Mouse (Mus musculus): Measurements from ENCODE around the gene Olfr686. TPM values are rescaled to one million over a fixed set of nuclear protein-coding genes. Genes with fewer than 3 reads are reported as not detected.

The Olfr686 gene
- polyA plus RNA-seq, 1 experiment = not detected

DNA sequence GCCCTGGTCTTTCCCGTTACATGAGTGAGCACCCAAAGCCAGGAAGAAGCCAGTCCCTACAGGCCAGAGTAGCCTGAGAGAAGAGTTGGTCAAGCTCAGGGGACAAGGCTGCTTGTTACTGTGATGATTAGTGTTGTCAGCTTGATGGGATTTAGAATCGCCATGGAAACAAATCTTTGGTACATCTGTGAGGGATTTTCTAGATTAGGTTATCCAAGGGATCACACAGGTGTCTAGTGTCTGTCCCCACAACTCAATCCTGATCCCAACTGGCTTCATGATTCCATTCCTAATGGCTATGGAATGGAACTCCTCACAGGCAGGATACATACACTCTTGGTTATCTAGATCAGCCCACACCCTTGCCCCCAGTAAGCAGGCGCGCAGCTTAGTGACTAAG is 11.0 kb upstream of the Olfr686 start:
- H3K27ac ChIP-seq (ENCODE audit: control insufficient read depth, insufficient read depth, low read depth, low read length) = no peak overlapping the region
- H3K4me1 ChIP-seq (ENCODE audit: control insufficient read depth, insufficient read depth, low read length) = peaks cover 8% of the 10 kb centered on the region
- H3K27me3 ChIP-seq (ENCODE audit: control insufficient read depth, insufficient read depth, low read length) = no peaks in the 10 kb centered on the region
- TF ChIP-seq POLR2A (IDR thresholded peaks at IDR 0.05; ENCODE audit: control insufficient read depth, low read depth, low read length) (no peak), CTCF (IDR thresholded peaks at IDR 0.05; ENCODE audit: control insufficient read depth, insufficient read depth, insufficient replicate concordance, low read depth, low read length) (no peak)
- H3K36me3 ChIP-seq (ENCODE audit: control insufficient read depth, insufficient read depth, low read length) = no peaks in the 10 kb centered on the region
- no peak overlapping the region for H3K4me3 ChIP-seq (ENCODE audit: control insufficient read depth, low read depth, low read length)

DNA sequence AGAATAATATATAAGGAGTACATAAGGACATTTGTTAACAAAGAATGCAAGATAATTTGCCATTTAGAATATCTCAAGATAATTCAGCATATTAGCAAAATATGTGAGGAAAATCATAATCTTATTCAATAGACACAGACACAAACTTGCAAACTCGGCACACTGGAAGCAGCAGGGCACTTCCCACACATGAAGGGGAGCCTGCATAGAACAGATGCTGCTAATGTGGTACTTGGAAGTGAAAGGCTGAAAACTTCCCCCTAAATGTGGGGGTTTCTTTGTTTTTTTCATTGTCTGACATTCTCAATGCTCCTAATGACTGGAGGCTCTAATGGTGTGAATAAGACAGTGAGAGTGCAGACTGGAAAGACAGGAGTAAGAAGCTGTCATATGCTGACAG is 7.5 kb upstream of the Olfr686 start:
- H3K4me1 ChIP-seq (ENCODE audit: control insufficient read depth, insufficient read depth, low read length) = peaks cover 2% of the 10 kb centered on the region
- H3K4me3 ChIP-seq (ENCODE audit: control insufficient read depth, low read depth, low read length) = no peak overlapping the region
- H3K27me3 ChIP-seq (ENCODE audit: control insufficient read depth, insufficient read depth, low read length) = no peaks in the 10 kb centered on the region
- no peaks in the 10 kb centered on the region for H3K36me3 ChIP-seq (ENCODE audit: control insufficient read depth, insufficient read depth, low read length)
- no peak overlapping the region for H3K27ac ChIP-seq (ENCODE audit: control insufficient read depth, insufficient read depth, low read depth, low read length)
- TF ChIP-seq CTCF (IDR thresholded peaks at IDR 0.05; ENCODE audit: control insufficient read depth, insufficient read depth, insufficient replicate concordance, low read depth, low read length) = no peak
- TF ChIP-seq POLR2A (IDR thresholded peaks at IDR 0.05; ENCODE audit: control insufficient read depth, low read depth, low read length) = no peak

DNA sequence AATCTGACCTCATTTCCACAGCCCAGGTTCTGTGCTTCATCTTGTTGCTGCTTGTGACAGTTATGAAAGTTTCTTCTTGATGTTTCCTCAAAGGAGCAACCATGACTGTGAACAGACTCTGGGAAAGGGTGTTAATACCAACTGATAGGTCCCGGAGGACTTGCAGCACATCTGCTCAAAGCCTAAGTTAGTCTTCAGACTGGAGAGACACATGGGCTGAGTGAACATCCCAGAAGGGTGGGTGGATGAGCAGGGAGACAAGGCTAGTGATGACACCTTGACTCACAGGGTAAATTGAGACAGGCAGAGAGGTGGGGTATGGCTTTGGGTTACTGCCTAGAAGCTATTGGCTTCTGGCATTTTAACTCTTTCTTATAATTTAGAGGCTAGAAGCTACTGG is 21.4 kb downstream of the Olfr686 start, which contains the start of gene Olfr685:
Gene Olfr685, minus strand, starts transcription at position 101 of the 400 bp plus-strand sequence.
- H3K4me3 ChIP-seq (ENCODE audit: control insufficient read depth, low read depth, low read length) = no peak within 1 kb of the TSS
- no peaks in the 10 kb centered on the region for H3K4me1 ChIP-seq (ENCODE audit: control insufficient read depth, insufficient read depth, low read length)
- no peaks in the 10 kb centered on the region for H3K36me3 ChIP-seq (ENCODE audit: control insufficient read depth, insufficient read depth, low read length)
- no peaks in the 10 kb centered on the region for H3K27me3 ChIP-seq (ENCODE audit: control insufficient read depth, insufficient read depth, low read length)
- no peak within 1 kb of the TSS for H3K27ac ChIP-seq (ENCODE audit: control insufficient read depth, insufficient read depth, low read depth, low read length)
- no peak for TF ChIP-seq POLR2A (IDR thresholded peaks at IDR 0.05; ENCODE audit: control insufficient read depth, low read depth, low read length)
- TF ChIP-seq CTCF (IDR thresholded peaks at IDR 0.05; ENCODE audit: control insufficient read depth, insufficient read depth, insufficient replicate concordance, low read depth, low read length) = no peak

DNA sequence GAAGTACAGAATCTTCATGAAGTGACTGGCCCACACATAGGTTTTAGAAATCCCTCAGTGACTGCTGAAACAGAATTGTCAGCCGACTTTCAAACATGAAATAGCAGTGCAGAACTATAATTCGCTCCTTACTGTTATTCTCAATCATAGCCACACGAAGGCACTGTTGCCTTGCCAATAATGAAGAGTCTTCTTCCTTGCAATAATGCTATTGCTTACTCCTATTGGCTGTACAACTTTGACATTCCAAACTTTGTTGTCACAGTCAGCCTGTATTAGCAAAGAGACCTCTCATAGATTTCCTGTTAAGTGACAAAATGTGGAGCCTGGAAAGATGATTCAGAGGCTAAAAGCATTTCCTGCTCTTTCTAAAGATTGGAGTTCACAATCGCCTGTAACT is 36.5 kb downstream of the Olfr686 start:
- Histone ChIP-seq H3K36me3 (ENCODE audit: control insufficient read depth, insufficient read depth, low read length) (no peaks in the 10 kb centered on the region), H3K4me3 (ENCODE audit: control insufficient read depth, low read depth, low read length) (no peak overlapping the region), H3K27me3 (ENCODE audit: control insufficient read depth, insufficient read depth, low read length) (no peaks in the 10 kb centered on the region), H3K27ac (ENCODE audit: control insufficient read depth, insufficient read depth, low read depth, low read length) (no peak overlapping the region), H3K4me1 (ENCODE audit: control insufficient read depth, insufficient read depth, low read length) (no peaks in the 10 kb centered on the region)
- TF ChIP-seq POLR2A (IDR thresholded peaks at IDR 0.05; ENCODE audit: control insufficient read depth, low read depth, low read length) (no peak), CTCF (IDR thresholded peaks at IDR 0.05; ENCODE audit: control insufficient read depth, insufficient read depth, insufficient replicate concordance, low read depth, low read length) (no peak)

DNA sequence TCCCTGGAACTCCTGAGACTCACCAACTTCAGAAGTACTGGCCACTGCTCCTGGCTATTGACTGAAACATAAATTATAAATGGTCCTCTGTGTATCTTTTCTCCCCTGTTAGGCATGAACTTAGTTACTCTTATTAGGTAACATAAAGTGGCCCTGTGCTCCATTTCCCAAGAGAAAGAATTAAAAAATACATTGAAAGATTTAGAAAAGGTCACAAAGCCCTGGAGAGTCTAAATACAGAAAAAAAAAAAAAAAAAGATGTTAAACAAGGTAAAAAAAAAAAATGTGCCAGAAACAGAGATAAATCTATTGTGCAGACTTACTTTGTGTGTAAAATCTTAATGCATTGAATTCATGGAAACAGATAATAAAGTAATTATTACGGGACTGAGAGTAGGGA is 43.7 kb downstream of the Olfr686 start, which contains the start of gene Olfr684:
Gene Olfr684, minus strand, starts transcription at position 101 of the 400 bp plus-strand sequence.
- no peaks in the 10 kb centered on the region for H3K36me3 ChIP-seq (ENCODE audit: control insufficient read depth, insufficient read depth, low read length)
- no peak within 1 kb of the TSS for H3K27ac ChIP-seq (ENCODE audit: control insufficient read depth, insufficient read depth, low read depth, low read length)
- TF ChIP-seq POLR2A (IDR thresholded peaks at IDR 0.05; ENCODE audit: control insufficient read depth, low read depth, low read length) (no peak), CTCF (IDR thresholded peaks at IDR 0.05; ENCODE audit: control insufficient read depth, insufficient read depth, insufficient replicate concordance, low read depth, low read length) (no peak)

More for the DNA sequence above, 43.7 kb downstream of the Olfr686 start, which contains the start of gene Olfr684:
- no peaks in the 10 kb centered on the region for H3K27me3 ChIP-seq (ENCODE audit: control insufficient read depth, insufficient read depth, low read length)
- no peak within 1 kb of the TSS for H3K4me3 ChIP-seq (ENCODE audit: control insufficient read depth, low read depth, low read length)
- no peaks in the 10 kb centered on the region for H3K4me1 ChIP-seq (ENCODE audit: control insufficient read depth, insufficient read depth, low read length)

Other genes starting within 250 kb of the Olfr686 start
- not detected in 2 replicates for gene Olfr670, start 244.9 kb downstream of the Olfr686 start, polyA plus RNA-seq (2012; rRNA removed)
- not detected in 2 replicates for gene Olfr671, start 228.4 kb downstream of the Olfr686 start, polyA plus RNA-seq (2012; rRNA removed)
- gene Olfr672, start 205.5 kb downstream of the Olfr686 start, polyA plus RNA-seq (2012; rRNA removed) = not detected in 2 replicates
- gene Olfr675, start 179.0 kb downstream of the Olfr686 start, polyA plus RNA-seq (2012; rRNA removed) = not detected in 2 replicates
- gene Olfr676, start 174.8 kb downstream of the Olfr686 start, polyA plus RNA-seq (2012; rRNA removed) = not detected in 2 replicates
- gene Olfr677, start 156.1 kb downstream of the Olfr686 start, polyA plus RNA-seq (2012; rRNA removed) = not detected in 2 replicates
- not detected in 2 replicates for gene Olfr678, start 143.0 kb downstream of the Olfr686 start, polyA plus RNA-seq (2012; rRNA removed)
- gene Olfr679, start 126.3 kb downstream of the Olfr686 start, polyA plus RNA-seq (2012; rRNA removed) = not detected in 2 replicates
- not detected in 2 replicates for gene Olfr680-ps1, start 114.7 kb downstream of the Olfr686 start, polyA plus RNA-seq (2012; rRNA removed)
- not detected in 2 replicates for gene Olfr681, start 90.6 kb downstream of the Olfr686 start, polyA plus RNA-seq (2012; rRNA removed)
- gene Olfr683, start 60.5 kb downstream of the Olfr686 start, polyA plus RNA-seq (2012; rRNA removed) = not detected in 2 replicates
- gene Olfr684, start 43.8 kb downstream of the Olfr686 start, polyA plus RNA-seq (2012; rRNA removed) = not detected in 2 replicates
- gene Olfr685, start 21.5 kb downstream of the Olfr686 start, polyA plus RNA-seq (2012; rRNA removed) = not detected in 2 replicates
- not detected in 2 replicates for gene Olfr688, start 80.6 kb upstream of the Olfr686 start, polyA plus RNA-seq (2012; rRNA removed)
- not detected in 2 replicates for gene Olfr689, start 103.7 kb upstream of the Olfr686 start, polyA plus RNA-seq (2012; rRNA removed)
- gene Olfr690, start 126.6 kb upstream of the Olfr686 start, polyA plus RNA-seq (2012; rRNA removed) = 0.21 and 0.71 TPM in 2 replicates
- 0.82 and 0.93 TPM in 2 replicates for gene Olfr691, start 134.8 kb upstream of the Olfr686 start, polyA plus RNA-seq (2012; rRNA removed)
- not detected in 2 replicates for gene Olfr692, start 160.7 kb upstream of the Olfr686 start, polyA plus RNA-seq (2012; rRNA removed)
- gene Gm5901, start 167.6 kb upstream of the Olfr686 start, polyA plus RNA-seq (2012; rRNA removed) = 188 and 217 TPM in 2 replicates
- 73.7 and 76.9 TPM in 2 replicates for gene Fam160a2, start 192.6 kb upstream of the Olfr686 start, polyA plus RNA-seq (2012; rRNA removed)
- gene Cnga4, start 197.1 kb upstream of the Olfr686 start, polyA plus RNA-seq (2012; rRNA removed) = 7.9 and 8.3 TPM in 2 replicates
- gene Cckbr, start 218.2 kb upstream of the Olfr686 start, polyA plus RNA-seq (2012; rRNA removed) = 0.07 and 0.12 TPM in 2 replicates

Measured in testis, adult 2 months (tissue).